Mouse (Mus musculus) embryo, embryonic 11.5 days (tissue): ENCODE measurements around the gene Tnks2.
"Not testable (repeated sequence)": the region's sequence is repeated elsewhere in the genome, so short reads cannot be mapped to it uniquely, and the experiment has no call there.

ENCODE experiments used
- DNase-seq: peaks from one replicate; pipeline ENCODE4 v3.0.0-alpha.2; 2012; ENCODE audit warnings: low read depth, low spot score

Tnks2 gene

GRCm38 (mm10) chr19:36833788-36834531 is at the start of gene Tnks2:
Tnks2 (plus strand) TSS chr19:36834232.
- peak; percentile 96 for DNase-seq

GRCm38 (mm10) chr19:36789873-36790733 is 43.9 kb upstream of the Tnks2 start:
- DNase-seq, result no peak

DNA sequence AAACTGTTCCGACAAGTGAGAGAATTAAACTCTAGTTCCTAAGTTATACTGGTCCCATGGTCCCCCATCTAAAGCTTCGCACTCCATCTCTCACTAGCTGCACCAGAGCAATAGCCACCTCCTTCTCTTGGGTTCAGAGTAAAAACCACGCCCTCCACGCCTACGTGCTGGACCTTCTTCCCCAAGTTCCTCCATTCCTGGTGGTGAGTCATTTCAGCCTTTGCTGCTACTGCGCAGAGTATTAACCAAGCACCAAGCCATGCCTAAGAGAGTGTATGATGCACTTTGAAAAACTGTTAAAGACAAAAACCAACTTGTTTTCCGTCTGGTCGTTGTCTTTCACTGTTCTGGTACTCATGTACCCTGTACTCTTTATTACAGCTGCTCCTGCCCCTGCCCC is 41.4 kb upstream of the Tnks2 start:
- DNase-seq, result no peak

GRCm38 (mm10) chr19:36793450-36793849 is 40.6 kb upstream of the Tnks2 start:
- no peak for DNase-seq

- DNase-seq, result no peak
These were observed 40.0 kb upstream of the Tnks2 start for GRCm38 (mm10) chr19:36794008-36794407.

DNA sequence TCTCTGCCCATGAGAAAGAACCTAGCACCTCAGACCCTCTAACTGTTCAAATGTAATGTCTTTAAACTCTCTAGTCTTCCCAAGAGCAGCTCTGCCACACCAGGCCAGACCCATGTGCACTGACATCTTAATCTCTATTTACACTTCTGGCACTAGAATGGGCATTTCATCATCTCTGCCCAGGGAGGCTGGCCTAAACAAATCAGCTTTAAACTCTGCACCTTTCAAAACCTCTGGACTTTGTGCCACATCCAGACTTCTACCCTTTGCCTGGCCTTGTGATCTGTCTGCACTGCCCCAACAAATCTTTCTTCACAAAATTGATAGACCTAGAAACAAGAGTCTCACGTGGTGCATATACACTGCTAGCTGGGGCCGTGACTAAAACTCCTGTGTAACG is 38.8 kb upstream of the Tnks2 start:
- no peak for DNase-seq

GRCm38 (mm10) chr19:36796931-36797330 is 37.1 kb upstream of the Tnks2 start:
- DNase-seq, result no peak

DNA sequence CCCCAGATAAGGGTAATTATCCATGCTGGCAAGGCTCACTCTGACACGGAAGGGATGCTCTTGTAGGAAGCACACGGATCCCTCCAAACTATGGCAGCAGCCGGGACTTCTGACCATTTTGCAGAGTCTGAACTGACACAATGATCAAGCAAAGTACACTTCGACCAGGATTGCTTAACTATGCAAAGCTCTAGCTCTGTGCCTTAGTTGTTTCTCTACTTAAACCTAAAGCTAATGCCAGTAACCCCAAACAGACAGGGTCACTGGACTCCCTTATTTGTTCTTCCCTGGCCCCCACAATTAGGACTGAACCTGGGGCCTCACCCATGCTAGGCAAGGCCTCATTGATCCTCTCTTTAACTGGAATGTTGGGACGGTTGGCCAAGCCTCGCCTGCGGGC is 33.7 kb upstream of the Tnks2 start:
- no peak for DNase-seq

- DNase-seq, result no peak
These were observed 32.0 kb upstream of the Tnks2 start for GRCm38 (mm10) chr19:36801856-36802641.

GRCm38 (mm10) chr19:36803403-36803802 is 30.6 kb upstream of the Tnks2 start:
- DNase-seq, result no peak

- no peak for DNase-seq
These were observed 27.2 kb upstream of the Tnks2 start for GRCm38 (mm10) chr19:36806842-36807241.

DNA sequence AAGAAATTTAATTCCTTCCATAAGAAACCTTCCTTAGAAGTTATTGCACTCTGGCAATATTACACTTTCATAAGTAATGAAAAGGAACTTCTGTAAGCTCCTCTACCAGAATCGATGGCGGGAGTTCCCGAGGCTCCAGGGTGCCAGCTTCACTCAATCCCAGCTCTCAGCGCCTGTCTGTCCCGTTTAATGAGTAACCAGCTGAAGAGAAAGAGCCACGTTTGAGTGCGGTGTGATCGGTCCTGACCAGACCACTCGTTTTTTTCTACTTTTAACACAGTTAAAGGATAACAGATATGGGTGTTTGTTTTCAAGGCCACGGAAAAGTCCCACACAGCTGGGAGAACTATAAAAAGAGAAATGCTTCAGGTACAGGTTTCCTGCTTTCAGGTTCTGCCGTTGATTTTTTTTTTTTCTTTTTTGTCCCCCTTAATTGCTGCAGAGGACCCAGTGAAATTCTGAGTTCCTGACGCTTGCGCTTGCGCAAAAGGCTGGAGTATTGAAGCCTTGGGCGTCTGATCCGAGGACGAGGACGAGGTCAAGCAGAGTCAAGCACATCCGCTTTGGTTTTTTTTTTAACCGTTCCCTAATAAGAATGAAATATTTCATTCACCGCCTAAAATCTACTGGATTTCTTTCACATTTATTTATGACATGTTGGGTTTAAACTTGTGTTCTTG is 25.5 kb upstream of the Tnks2 start:
- no peak for DNase-seq

DNA sequence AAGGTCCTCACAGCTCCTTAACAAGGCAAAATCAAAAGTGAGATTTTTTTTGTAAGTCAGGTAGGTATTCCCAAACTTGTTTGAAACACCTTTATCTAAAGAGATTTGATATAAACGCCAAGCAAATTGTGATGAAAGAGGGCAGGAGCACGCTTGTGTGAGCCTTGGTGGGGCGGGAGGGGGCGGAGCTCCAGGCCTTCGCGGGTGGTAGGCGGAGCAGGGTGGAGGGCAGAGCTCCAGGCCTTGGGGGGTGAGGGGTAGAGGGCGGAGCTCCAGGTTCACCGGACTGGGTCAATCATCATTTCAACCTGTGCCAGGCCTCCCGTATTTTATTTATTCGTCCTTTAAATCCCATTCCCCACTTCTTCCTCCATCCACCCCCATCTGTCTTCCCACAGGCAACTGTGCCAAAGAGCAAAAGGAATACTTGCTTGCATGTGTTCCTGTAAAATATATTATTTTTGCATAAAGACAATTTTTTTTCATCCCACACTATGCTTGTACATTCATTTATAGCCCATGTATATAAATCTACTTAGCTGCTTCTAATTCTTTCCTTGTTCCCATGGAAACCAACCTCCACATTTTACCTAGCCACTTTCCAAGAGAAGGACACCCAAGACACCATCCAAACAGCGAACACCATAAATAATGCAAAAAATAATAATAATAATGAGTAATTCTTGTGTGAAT is 24.4 kb upstream of the Tnks2 start:
- no peak for DNase-seq

DNA sequence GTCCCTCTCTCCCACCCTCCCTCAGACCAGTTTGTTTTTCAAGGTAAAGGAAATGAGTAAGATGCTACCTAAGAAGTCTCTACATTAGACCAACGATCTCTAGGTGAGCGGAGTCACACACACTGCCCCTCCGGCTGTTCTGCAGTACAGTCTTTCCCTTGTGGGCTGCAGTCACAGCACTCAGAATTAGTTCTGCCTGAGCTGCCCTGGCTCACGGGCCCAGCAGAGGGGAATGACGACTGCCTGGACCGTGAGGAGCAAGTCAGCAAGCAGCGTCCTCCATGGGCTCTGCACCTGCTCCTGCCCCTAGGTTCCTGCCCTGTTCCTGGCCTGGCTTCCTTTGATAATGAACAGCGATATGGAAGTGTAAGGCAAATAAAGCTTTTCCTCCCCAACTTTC is 22.0 kb upstream of the Tnks2 start:
- no peak for DNase-seq

DNA sequence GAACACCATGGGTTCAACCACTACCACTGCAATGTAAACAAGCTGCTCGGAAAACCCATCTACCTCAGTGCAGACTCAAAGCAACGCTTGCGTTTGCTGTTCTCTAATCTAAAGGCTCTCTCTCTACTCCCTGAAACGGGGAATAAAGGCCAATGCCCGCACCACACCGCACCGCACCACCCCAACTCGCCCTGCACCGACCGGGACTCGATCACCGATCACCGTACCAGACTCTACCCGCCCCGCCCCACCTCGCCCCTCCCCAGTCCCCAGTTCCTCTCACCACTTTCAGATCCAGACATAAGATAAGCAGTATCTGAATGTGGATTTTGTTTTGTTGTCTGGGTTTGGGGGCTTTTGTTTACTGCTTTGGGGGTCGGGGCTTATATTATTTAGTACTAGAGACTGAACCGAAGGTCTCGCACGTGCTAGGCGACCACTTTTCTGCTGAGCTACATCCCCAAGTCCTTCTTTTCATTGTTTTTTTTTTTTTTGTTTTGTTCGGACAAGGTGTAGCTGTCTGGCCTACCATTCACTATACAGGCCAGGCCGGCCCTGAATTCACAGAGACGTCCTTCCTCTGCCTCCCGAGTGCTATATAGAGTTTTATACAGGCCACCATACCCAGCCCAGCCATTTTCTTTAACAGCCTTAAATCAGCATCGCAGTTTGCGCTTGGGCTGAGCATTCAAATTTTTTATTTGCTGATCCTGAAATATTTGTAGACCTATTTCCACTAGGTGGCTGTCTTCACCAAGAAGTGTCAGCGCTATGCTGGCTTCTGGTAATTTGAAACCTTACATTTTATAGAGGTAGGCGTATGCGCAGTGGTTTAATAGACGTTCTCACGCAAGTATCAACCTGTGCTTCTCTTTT is 18.4 kb upstream of the Tnks2 start:
- DNase-seq, result peak; percentile 46

GRCm38 (mm10) chr19:36818141-36818885 is 15.7 kb upstream of the Tnks2 start:
- no peak for DNase-seq

- DNase-seq, result no peak
These were observed 14.8 kb upstream of the Tnks2 start for GRCm38 (mm10) chr19:36819199-36819598.

- DNase-seq, result no peak
These were observed 13.6 kb upstream of the Tnks2 start for GRCm38 (mm10) chr19:36820469-36820868.

DNA sequence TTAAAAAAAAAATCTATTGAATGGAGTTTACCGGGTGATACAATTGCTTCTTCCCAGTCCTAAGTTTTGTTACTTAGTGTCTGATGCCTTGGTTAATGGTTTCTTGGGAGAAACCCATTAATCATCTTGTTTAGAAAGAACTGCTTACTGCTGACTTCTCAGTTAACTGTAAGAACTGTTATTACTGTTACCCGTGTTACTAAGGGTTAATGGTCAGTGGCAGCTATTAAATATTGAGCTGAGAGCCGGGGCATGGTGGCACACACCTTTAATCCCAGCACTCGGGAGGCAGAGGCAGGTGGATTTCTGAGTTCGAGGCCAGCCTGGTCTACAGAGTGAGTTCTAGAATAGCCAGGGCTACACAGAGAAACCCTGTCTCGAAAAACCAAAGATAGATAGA is 12.7 kb upstream of the Tnks2 start:
- DNase-seq, result not testable (repeated sequence)
